Mouse (Mus musculus) neural tube, embryonic 13.5 days (tissue): Measurements from ENCODE around the gene Abcg4. TPM values are rescaled to one million over a fixed set of nuclear protein-coding genes. Genes with fewer than 3 reads are reported as not detected.

Source experiments
- ATAC-seq: fragments of 200-750 bp; cut with Nextera tagmentation; 2 replicates; pipeline ENCODE4 v1.8.0; 2017; ENCODE audit warnings: low read depth, mild to moderate bottlenecking, moderate TSS enrichment, moderate library complexity
- H3K27ac ChIP-seq: fragments of 300-500 bp; sonication (generic); replicated peaks from 2 replicates; pipeline ENCODE4 v1.5.1; 2015; ENCODE audit warnings: moderate library complexity, mild to moderate bottlenecking, inconsistent platforms
- H3K27me3 ChIP-seq: fragments of 300-500 bp; sonication (generic); 2 replicates; pipeline ENCODE4 v1.6.1; 2015; ENCODE audit warnings: mild to moderate bottlenecking, inconsistent platforms
- H3K36me3 ChIP-seq: fragments of 300-500 bp; sonication (generic); 2 replicates; pipeline ENCODE4 v1.6.1; 2015; ENCODE audit warnings: mild to moderate bottlenecking, inconsistent platforms
- H3K4me1 ChIP-seq: fragments of 300-500 bp; sonication (generic); replicated peaks from 2 replicates; pipeline ENCODE4 v1.6.1; 2015; ENCODE audit warnings: inconsistent platforms
- H3K4me2 ChIP-seq: fragments of 300-500 bp; sonication (generic); 2 replicates; pipeline ENCODE4 v1.6.1; 2015; ENCODE audit warnings: inconsistent platforms, mild to moderate bottlenecking, moderate library complexity
- H3K4me3 ChIP-seq: fragments of 300-500 bp; sonication (generic); 2 replicates; pipeline ENCODE4 v1.5.1; 2015; ENCODE audit warnings: mild to moderate bottlenecking, inconsistent platforms
- H3K9ac ChIP-seq: fragments of 300-500 bp; sonication (generic); 2 replicates; pipeline ENCODE4 v1.6.1; 2015; ENCODE audit warnings: moderate library complexity, mild to moderate bottlenecking, inconsistent platforms
- H3K9me3 ChIP-seq: fragments of 300-500 bp; sonication (generic); 2 replicates; pipeline ENCODE4 v1.6.1; 2016; ENCODE audit warnings: inconsistent platforms
- WGBS: fragments of 180-500 bp; shearing (Covaris S2); methylation state at CpG from one replicate; pipeline ENCODE4 v1.1.7; 2015; 5-methylcytosine and 5-hydroxymethylcytosine counted together
- polyA plus RNA-seq: library from polyadenylated mRNA; unstranded; fragments of >200 nt; fragmentation: Nextera tagmentation; extraction: Ambion mirVana; gene quantifications from 2 replicates; pipeline ENCODE4 v1.2.1, GENCODE M21; 2015

Abcg4 gene
- polyA plus RNA-seq, 1 experiment from 2014 or later = 21.1 TPM

- Histone ChIP-seq H3K9me3 (no peaks in the 10 kb centered on the region), H3K27ac (no peak overlapping the region), H3K4me3 (no peak overlapping the region), H3K36me3 (no peaks in the 10 kb centered on the region), H3K4me1 (no peaks in the 10 kb centered on the region), H3K27me3 (no peaks in the 10 kb centered on the region), H3K4me2 (no peak overlapping the region), H3K9ac (no peak overlapping the region)
- ATAC-seq = no peak
- 29% methylated on average over 2 of the region's 2 CpGs for WGBS
Measured at GRCm38 (mm10) chr9:44243621-44244020, 44.8 kb downstream of the Abcg4 start.

- H3K27me3 ChIP-seq = no peaks in the 10 kb centered on the region
- no peak for ATAC-seq
- WGBS = 78% methylated on average over 9 of the region's 9 CpGs
Measured at GRCm38 (mm10) chr9:44241418-44241817, 47.0 kb downstream of the Abcg4 start.

GRCm38 (mm10) chr9:44240911-44241310 lies 47.5 kb downstream of the Abcg4 start:
- Histone ChIP-seq H3K27ac (no peak overlapping the region), H3K9me3 (no peaks in the 10 kb centered on the region), H3K36me3 (no peaks in the 10 kb centered on the region), H3K4me3 (no peak overlapping the region), H3K4me2 (no peak overlapping the region), H3K9ac (no peak overlapping the region), H3K4me1 (no peaks in the 10 kb centered on the region), H3K27me3 (no peaks in the 10 kb centered on the region)
- WGBS = 48% methylated on average over 5 of the region's 5 CpGs
- ATAC-seq = no peak

More at GRCm38 (mm10) chr9:44241418-44241817, 47.0 kb downstream of the Abcg4 start:
- Histone ChIP-seq H3K36me3 (no peaks in the 10 kb centered on the region), H3K4me1 (no peaks in the 10 kb centered on the region), H3K4me2 (no peak overlapping the region), H3K27ac (no peak overlapping the region), H3K9ac (no peak overlapping the region), H3K4me3 (no peak overlapping the region), H3K9me3 (no peaks in the 10 kb centered on the region)

GRCm38 (mm10) chr9:44240399-44240798 lies 48.0 kb downstream of the Abcg4 start, which contains the start of gene Ccdc153:
TSS of gene Ccdc153 (plus strand) at chr9:44240676.
- Histone ChIP-seq H3K9me3 (no peaks in the 10 kb centered on the region), H3K4me3 (no peak within 1 kb of the TSS), H3K9ac (no peak within 1 kb of the TSS), H3K4me1 (no peaks in the 10 kb centered on the region), H3K4me2 (no peak within 1 kb of the TSS), H3K27ac (no peak within 1 kb of the TSS), H3K36me3 (no peaks in the 10 kb centered on the region), H3K27me3 (no peaks in the 10 kb centered on the region)
- WGBS = 64% methylated on average over 2 of the region's 2 CpGs
- no peak for ATAC-seq

- Histone ChIP-seq H3K4me1 (no peaks in the 10 kb centered on the region), H3K27me3 (no peaks in the 10 kb centered on the region), H3K4me2 (no peak overlapping the region), H3K4me3 (no peak overlapping the region), H3K9me3 (no peaks in the 10 kb centered on the region), H3K36me3 (no peaks in the 10 kb centered on the region), H3K9ac (no peak overlapping the region), H3K27ac (no peak overlapping the region)
- no peak for ATAC-seq
- 10% methylated on average over 5 of the region's 5 CpGs for WGBS
Measured at GRCm38 (mm10) chr9:44239447-44239846, 49.0 kb downstream of the Abcg4 start.

GRCm38 (mm10) chr9:44238501-44239190 lies 49.8 kb downstream of the Abcg4 start:
- H3K4me1 ChIP-seq = no peaks in the 10 kb centered on the region
- no peak overlapping the region for H3K4me3 ChIP-seq
- no peak overlapping the region for H3K9ac ChIP-seq
- H3K27me3 ChIP-seq = no peaks in the 10 kb centered on the region
- WGBS = 78% methylated on average over 17 of the region's 17 CpGs
- no peaks in the 10 kb centered on the region for H3K9me3 ChIP-seq
- no peaks in the 10 kb centered on the region for H3K36me3 ChIP-seq
- no peak for ATAC-seq
- no peak overlapping the region for H3K4me2 ChIP-seq
- no peak overlapping the region for H3K27ac ChIP-seq

- Histone ChIP-seq H3K27me3 (no peaks in the 10 kb centered on the region), H3K4me2 (no peak overlapping the region), H3K9me3 (no peaks in the 10 kb centered on the region), H3K36me3 (no peaks in the 10 kb centered on the region), H3K27ac (no peak overlapping the region), H3K4me1 (peaks cover 10% of the 10 kb centered on the region), H3K4me3 (no peak overlapping the region), H3K9ac (no peak overlapping the region)
- ATAC-seq = no peak
- WGBS = 79% methylated on average over 4 of the region's 4 CpGs
Measured at GRCm38 (mm10) chr9:44237128-44237527, 51.3 kb downstream of the Abcg4 start.

- no peak overlapping the region for H3K9ac ChIP-seq
- WGBS = 58% methylated on average over 4 of the region's 4 CpGs
Measured at GRCm38 (mm10) chr9:44236601-44237000, 51.8 kb downstream of the Abcg4 start.

GRCm38 (mm10) chr9:44234479-44235427 lies 53.7 kb downstream of the Abcg4 start:
- 28% methylated on average over 19 of the region's 19 CpGs for WGBS
- H3K4me1 ChIP-seq = peaks cover 28% of the 10 kb centered on the region
- H3K9ac ChIP-seq = peak overlapping the region; percentile 28
- H3K27ac ChIP-seq = peak overlapping the region; percentile 96; the same call in 1 of the 2 replicates
- ATAC-seq = peak; percentile 38
- peak overlapping the region; percentile 44 for H3K4me2 ChIP-seq
- H3K4me3 ChIP-seq = peak overlapping the region; percentile 69
- no peaks in the 10 kb centered on the region for H3K36me3 ChIP-seq
- no peaks in the 10 kb centered on the region for H3K9me3 ChIP-seq
- no peaks in the 10 kb centered on the region for H3K27me3 ChIP-seq

More at GRCm38 (mm10) chr9:44236601-44237000, 51.8 kb downstream of the Abcg4 start:
- H3K36me3 ChIP-seq = no peaks in the 10 kb centered on the region
- no peak overlapping the region for H3K4me2 ChIP-seq
- H3K9me3 ChIP-seq = no peaks in the 10 kb centered on the region
- no peaks in the 10 kb centered on the region for H3K27me3 ChIP-seq
- H3K4me1 ChIP-seq = peaks cover 15% of the 10 kb centered on the region
- H3K27ac ChIP-seq = no peak overlapping the region
- H3K4me3 ChIP-seq = no peak overlapping the region
- ATAC-seq = no peak

- 1% methylated on average over 72 of the region's 76 CpGs for WGBS
- Histone ChIP-seq H3K4me3 (peak within 1 kb of the TSS; percentile 69), H3K27me3 (no peaks in the 10 kb centered on the region), H3K4me1 (peaks cover 35% of the 10 kb centered on the region), H3K36me3 (no peaks in the 10 kb centered on the region), H3K4me2 (peak within 1 kb of the TSS; percentile 83), H3K9ac (peak within 1 kb of the TSS; percentile 89), H3K9me3 (no peaks in the 10 kb centered on the region), H3K27ac (peak within 1 kb of the TSS; percentile 96)
- peak; percentile 94 for ATAC-seq
Measured at GRCm38 (mm10) chr9:44233802-44234478, 54.5 kb downstream of the Abcg4 start, which contains the start of gene Cbl. TSS of gene Cbl (minus strand) at chr9:44234049.

- Histone ChIP-seq H3K4me3 (peak overlapping the region; percentile 69), H3K4me2 (peak overlapping the region; percentile 83), H3K4me1 (peaks cover 36% of the 10 kb centered on the region), H3K27ac (peak overlapping the region; percentile 96), H3K9me3 (no peaks in the 10 kb centered on the region), H3K27me3 (no peaks in the 10 kb centered on the region), H3K36me3 (no peaks in the 10 kb centered on the region), H3K9ac (peak overlapping the region; percentile 89)
- WGBS = under 1% methylated on average over 40 of the region's 40 CpGs
- ATAC-seq = peak; percentile 86
Measured at GRCm38 (mm10) chr9:44233021-44233801, 55.2 kb downstream of the Abcg4 start.
